Mouse (Mus musculus) forebrain, postnatal 0 days (tissue): Measurements from ENCODE around the gene Zfyve19. TPM values are rescaled to one million over a fixed set of nuclear protein-coding genes. Genes with fewer than 3 reads are reported as not detected.
A peak's percentile ranks its signal among the peaks of the same experiment; 100 is the strongest.

Experiments used
- ATAC-seq: fragments of 200-750 bp; cut with Nextera tagmentation; 2 replicates; pipeline ENCODE4 v1.8.0; 2017; ENCODE audit warnings: mild to moderate bottlenecking, moderate library complexity
- DNase-seq: peaks from one replicate; pipeline ENCODE4 v3.0.0-alpha.2; 2015
- H3K27ac ChIP-seq: fragments of 300-500 bp; sonication (generic); 2 replicates; pipeline ENCODE4 v1.5.1; 2014; ENCODE audit warnings: low read depth, mild to moderate bottlenecking, antibody characterized with exemption, low read length, moderate library complexity, mixed read lengths
- H3K27me3 ChIP-seq: fragments of 300-500 bp; sonication (generic); 2 replicates; pipeline ENCODE4 v1.6.1; 2014; ENCODE audit warnings: mild to moderate bottlenecking, low read length, mixed read lengths; ENCODE audit not compliant: insufficient read depth
- H3K36me3 ChIP-seq: fragments of 300-500 bp; sonication (generic); 2 replicates; pipeline ENCODE4 v1.6.1; 2014; ENCODE audit warnings: mild to moderate bottlenecking, moderate library complexity; ENCODE audit not compliant: insufficient read depth
- H3K4me1 ChIP-seq: fragments of 300-500 bp; sonication (generic); 2 replicates; pipeline ENCODE4 v1.6.1; 2014; ENCODE audit warnings: antibody characterized with exemption; ENCODE audit not compliant: insufficient read depth
- H3K4me2 ChIP-seq: fragments of 300-500 bp; sonication (generic); 2 replicates; pipeline ENCODE4 v1.6.1; 2014; ENCODE audit warnings: low read depth, mild to moderate bottlenecking, moderate library complexity
- H3K4me3 ChIP-seq: fragments of 300-500 bp; sonication (generic); 2 replicates; pipeline ENCODE4 v1.5.1; 2014; ENCODE audit warnings: low read depth, low read length, mixed read lengths
- H3K9ac ChIP-seq: fragments of 300-500 bp; sonication (generic); 2 replicates; pipeline ENCODE4 v1.6.1; 2014; ENCODE audit warnings: mild to moderate bottlenecking
- H3K9me3 ChIP-seq: fragments of 300-500 bp; sonication (generic); 2 replicates; pipeline ENCODE4 v1.6.1; 2016; ENCODE audit warnings: low read length
- CTCF ChIP-seq: sonication (generic); IDR thresholded peaks from 2 replicates; pipeline ENCODE4 v1.5.1; 2016; ENCODE audit warnings: antibody characterized with exemption, control low read depth, low read depth
- WGBS: fragments of 180-500 bp; shearing (Covaris S2); extraction: QIAGEN DNeasy Blood & Tissue Kit; methylation state at CpG from one replicate; pipeline ENCODE4 v1.1.7; 2014; 5-methylcytosine and 5-hydroxymethylcytosine counted together
- polyA plus RNA-seq: library from polyadenylated mRNA; unstranded; fragments of >200 nt; fragmentation: Nextera tagmentation; extraction: Ambion mirVana; gene quantifications from 2 replicates; pipeline ENCODE4 v1.2.1, GENCODE M21; 2015
- total RNA-seq: library from RNA; depleted of rRNA; stranded (reverse); fragments of >200 nt; gene quantifications from 2 replicates; pipeline ENCODE4 v1.2.3, GENCODE M21; 2014

Gene Zfyve19
- total and polyA plus RNA-seq, 2 experiments from 2014 or later = 37.4 to 62.5 TPM

DNA sequence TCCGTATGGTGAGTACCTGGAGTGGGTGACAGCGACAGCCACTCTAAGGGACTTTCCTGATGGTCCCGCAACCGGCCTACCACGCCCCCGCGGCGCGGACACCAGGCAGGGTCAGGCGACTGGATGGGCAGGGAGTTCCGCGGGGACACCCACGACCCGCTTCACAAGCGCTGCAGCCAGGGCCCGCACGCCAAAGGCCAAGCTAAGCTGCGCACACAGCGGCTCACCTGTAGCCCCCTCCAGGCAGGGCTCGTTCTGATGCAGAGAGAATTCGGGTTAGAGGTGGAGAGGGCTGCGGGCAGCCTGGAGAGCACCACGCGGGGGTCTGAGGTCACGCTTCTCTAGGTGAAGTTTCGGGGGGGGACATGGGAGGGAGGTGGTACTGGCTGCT lies 40.6 kb upstream of the Zfyve19 start:
- DNase-seq (no peak), ATAC-seq (peak; percentile 11; the same call in 1 of the 2 replicates)
- Histone ChIP-seq H3K36me3 (peaks cover 11% of the 10 kb centered on the region; the same call in 1 of the 2 replicates), H3K4me1 (no peaks in the 10 kb centered on the region), H3K27me3 (no peaks in the 10 kb centered on the region), H3K4me2 (peak overlapping the region; percentile 100), H3K4me3 (peak overlapping the region; percentile 53), H3K9ac (peak overlapping the region; percentile 14; the same call in 1 of the 2 replicates), H3K27ac (no peak overlapping the region), H3K9me3 (no peaks in the 10 kb centered on the region)
- TF ChIP-seq CTCF = no peak
- WGBS = 5% methylated on average over 26 of the region's 26 CpGs

DNA sequence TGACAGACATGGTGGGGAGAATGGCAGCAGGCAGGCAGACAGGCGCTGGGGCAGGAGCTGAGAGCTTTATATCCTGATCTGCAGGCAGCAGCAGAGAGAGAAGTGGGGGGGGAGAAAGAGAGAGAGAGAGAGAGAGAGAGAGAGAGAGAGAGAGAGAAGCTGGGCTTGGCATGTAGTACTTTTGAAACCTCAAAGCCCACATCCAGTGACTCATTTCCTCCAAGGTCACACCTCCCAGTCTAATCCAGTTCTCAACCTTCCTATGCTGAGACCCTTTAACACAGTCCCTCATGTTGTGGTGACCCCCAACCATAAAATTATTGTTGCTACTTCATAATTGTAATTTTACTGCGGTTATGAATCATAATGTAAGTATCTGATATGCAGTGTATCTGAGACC lies 38.1 kb upstream of the Zfyve19 start:
- no peak for TF ChIP-seq CTCF
- no peak overlapping the region for H3K9ac ChIP-seq
- no peak overlapping the region for H3K27ac ChIP-seq
- DNase-seq (no peak), ATAC-seq (no peak)
- H3K36me3 ChIP-seq = peaks cover 19% of the 10 kb centered on the region
- H3K4me1 ChIP-seq = no peaks in the 10 kb centered on the region
- H3K4me2 ChIP-seq = no peak overlapping the region
- 80% methylated on average over 2 of the region's 2 CpGs for WGBS
- H3K9me3 ChIP-seq = no peaks in the 10 kb centered on the region
- no peaks in the 10 kb centered on the region for H3K27me3 ChIP-seq
- H3K4me3 ChIP-seq = no peak overlapping the region

DNA sequence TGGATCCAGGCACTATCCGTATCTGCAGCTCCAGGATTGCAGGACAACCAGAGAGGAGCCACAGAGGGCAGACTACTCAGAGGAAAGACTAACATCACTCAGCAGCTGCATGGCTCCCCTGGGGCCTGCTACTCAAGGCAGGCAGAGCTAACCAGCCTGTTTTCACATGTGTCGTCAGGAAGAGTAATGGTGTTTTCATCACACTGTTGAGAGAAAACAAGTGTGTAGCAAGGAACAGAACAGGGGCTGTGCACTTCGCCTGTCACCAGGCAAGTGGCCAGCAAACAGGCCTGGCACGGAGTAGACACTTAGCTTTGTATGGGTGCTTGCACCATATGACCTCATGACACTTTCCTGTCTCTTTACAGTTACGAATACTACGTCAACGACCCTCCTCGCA lies 36.8 kb upstream of the Zfyve19 start:
- no peak overlapping the region for H3K4me3 ChIP-seq
- no peak overlapping the region for H3K9ac ChIP-seq
- no peaks in the 10 kb centered on the region for H3K9me3 ChIP-seq
- H3K27ac ChIP-seq = no peak overlapping the region
- H3K4me2 ChIP-seq = no peak overlapping the region
- WGBS = 77% methylated on average over 8 of the region's 8 CpGs
- no peaks in the 10 kb centered on the region for H3K4me1 ChIP-seq
- no peak for DNase-seq
- H3K36me3 ChIP-seq = peaks cover 25% of the 10 kb centered on the region
- TF ChIP-seq CTCF = no peak
- ATAC-seq = no peak
- no peaks in the 10 kb centered on the region for H3K27me3 ChIP-seq

DNA sequence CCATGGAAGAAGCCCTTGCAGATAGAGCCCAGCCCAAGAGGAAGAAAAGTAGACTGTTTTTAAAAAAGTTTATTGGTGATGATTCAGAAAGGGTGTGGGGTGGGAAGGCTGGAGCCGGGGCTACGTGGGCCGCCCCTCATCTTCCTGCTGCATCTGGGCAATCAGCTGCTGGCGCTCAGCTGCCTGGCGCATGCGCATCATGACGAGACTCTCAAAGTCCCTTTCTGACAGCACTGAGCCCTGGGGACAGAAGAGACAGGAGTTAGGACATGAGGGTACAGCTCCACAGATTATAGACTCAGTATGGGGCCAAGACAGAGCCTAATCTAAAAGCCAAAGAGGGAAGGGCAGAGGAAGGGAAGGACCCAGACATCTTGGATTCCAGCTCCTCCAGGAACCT lies 36.0 kb upstream of the Zfyve19 start:
- H3K4me2 ChIP-seq = no peak overlapping the region
- no peaks in the 10 kb centered on the region for H3K4me1 ChIP-seq
- no peaks in the 10 kb centered on the region for H3K9me3 ChIP-seq
- peaks cover 25% of the 10 kb centered on the region for H3K36me3 ChIP-seq
- H3K4me3 ChIP-seq = no peak overlapping the region
- TF ChIP-seq CTCF = no peak
- 85% methylated on average over 7 of the region's 7 CpGs for WGBS
- DNase-seq (no peak), ATAC-seq (no peak)
- H3K9ac ChIP-seq = no peak overlapping the region
- no peak overlapping the region for H3K27ac ChIP-seq
- no peaks in the 10 kb centered on the region for H3K27me3 ChIP-seq

DNA sequence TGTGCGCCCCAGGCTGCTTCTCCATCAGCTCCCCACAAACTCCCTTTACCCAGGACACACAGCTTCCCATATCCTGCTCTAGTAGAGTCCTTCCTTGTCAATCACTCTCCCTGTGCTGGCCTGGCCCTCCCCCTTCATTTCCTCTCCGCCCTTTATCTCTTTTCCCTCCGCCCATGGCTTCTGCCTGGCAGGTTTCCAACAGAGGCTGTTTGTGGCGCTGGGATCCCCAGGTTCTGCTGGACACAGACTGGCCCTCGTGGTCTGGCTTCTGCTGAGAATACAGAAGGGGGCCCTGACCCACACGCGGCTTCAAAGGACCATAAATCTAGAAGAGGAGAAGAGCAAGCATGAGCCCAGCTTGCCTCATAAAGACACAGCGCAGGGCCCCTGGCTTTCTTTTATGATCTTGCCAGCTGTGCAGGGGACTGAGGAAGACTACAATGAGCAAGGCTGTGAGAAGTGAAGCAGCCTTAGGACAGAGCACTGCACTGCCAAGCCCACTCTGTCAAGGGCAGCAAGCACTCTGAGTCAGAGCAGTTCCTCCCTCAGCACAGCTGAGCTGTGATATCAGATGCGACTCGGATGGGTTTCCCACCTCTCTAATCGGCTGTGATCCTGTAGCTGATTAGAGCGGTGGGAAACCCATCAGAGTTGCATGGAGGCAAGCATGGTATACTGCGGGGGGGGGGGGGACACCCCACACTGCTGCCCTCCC lies 35.4 kb upstream of the Zfyve19 start:
- H3K4me3 ChIP-seq = no peak overlapping the region
- H3K4me2 ChIP-seq = no peak overlapping the region
- H3K27me3 ChIP-seq = no peaks in the 10 kb centered on the region
- DNase-seq (no peak), ATAC-seq (peak; percentile 28; the same call in 1 of the 2 replicates)
- no peaks in the 10 kb centered on the region for H3K4me1 ChIP-seq
- H3K27ac ChIP-seq = no peak overlapping the region
- H3K9me3 ChIP-seq = no peaks in the 10 kb centered on the region
- 27% methylated on average over 13 of the region's 13 CpGs for WGBS
- H3K36me3 ChIP-seq = peaks cover 26% of the 10 kb centered on the region
- no peak for TF ChIP-seq CTCF
- H3K9ac ChIP-seq = no peak overlapping the region

DNA sequence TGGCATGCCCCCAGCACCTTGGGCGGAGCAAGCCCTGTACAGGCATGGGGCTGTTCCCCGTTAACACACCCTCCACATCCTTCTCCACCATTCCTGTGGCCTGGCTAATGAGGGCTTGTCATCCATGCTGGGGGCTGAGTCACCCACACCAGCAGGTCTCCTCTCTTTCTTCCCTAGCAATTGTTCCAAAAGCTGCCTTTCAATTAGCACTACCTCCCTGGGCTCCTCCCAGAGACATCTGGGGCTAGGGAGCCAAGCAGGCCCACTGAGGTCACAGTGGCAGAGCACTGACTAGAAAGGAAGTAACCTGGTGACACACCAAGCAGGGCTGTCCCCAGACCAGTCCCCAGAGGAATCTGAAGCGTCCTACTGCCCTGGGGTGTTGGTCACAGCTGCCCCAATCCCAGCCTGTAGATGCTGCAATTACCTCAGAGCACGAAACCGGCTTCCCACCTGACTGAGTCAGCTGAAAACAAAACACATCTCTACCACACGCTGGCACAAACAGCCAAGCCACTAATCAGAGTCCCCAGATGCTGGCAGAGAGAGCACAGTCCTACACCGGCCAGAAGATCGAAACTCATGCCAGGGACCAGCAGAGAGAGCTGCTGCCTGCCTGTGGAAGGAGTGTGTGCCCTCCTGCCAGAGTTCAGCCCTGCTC lies 34.3 kb upstream of the Zfyve19 start, which contains the start of gene Gm14137:
Gene Gm14137 (plus strand): TSS at position 519 of the 661 bp plus-strand sequence.
- H3K4me2 ChIP-seq = no peak within 1 kb of the TSS

DNA sequence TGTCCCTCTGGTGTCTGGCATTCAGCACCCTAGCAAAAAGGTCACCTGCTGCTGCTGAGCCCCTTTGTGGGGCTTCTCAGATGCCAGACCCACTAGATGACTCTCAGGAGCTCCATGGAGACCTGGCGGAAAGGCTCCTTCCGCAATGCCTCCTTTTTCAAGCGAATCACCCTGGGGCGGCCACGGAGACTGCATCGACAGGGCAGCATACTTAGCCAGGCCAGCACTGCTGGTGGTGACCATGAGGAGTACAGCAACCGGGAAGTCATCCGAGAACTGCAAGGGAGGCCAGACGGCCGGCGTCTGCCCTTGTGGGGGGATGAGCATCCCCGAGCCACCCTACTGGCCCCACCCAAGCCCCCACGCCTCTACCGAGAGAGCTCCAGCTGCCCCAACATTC lies 33.6 kb upstream of the Zfyve19 start:
- WGBS = 60% methylated on average over 14 of the region's 14 CpGs
- no peaks in the 10 kb centered on the region for H3K9me3 ChIP-seq
- ATAC-seq = no peak
- H3K4me1 ChIP-seq = no peaks in the 10 kb centered on the region
- H3K4me2 ChIP-seq = no peak overlapping the region
- no peak overlapping the region for H3K4me3 ChIP-seq
- no peak for DNase-seq
- H3K9ac ChIP-seq = no peak overlapping the region
- H3K27me3 ChIP-seq = no peaks in the 10 kb centered on the region
- no peak for TF ChIP-seq CTCF
- no peak overlapping the region for H3K27ac ChIP-seq
- H3K36me3 ChIP-seq = peaks cover 43% of the 10 kb centered on the region

More for the DNA sequence above, 34.3 kb upstream of the Zfyve19 start, which contains the start of gene Gm14137:
- Histone ChIP-seq H3K4me1 (no peaks in the 10 kb centered on the region), H3K36me3 (peaks cover 35% of the 10 kb centered on the region), H3K9me3 (no peaks in the 10 kb centered on the region), H3K27me3 (no peaks in the 10 kb centered on the region), H3K27ac (no peak within 1 kb of the TSS), H3K4me3 (no peak within 1 kb of the TSS), H3K9ac (no peak within 1 kb of the TSS)
- ATAC-seq = peak; percentile 30; the same call in 1 of the 2 replicates
- DNase-seq = no peak
- TF ChIP-seq CTCF = no peak
- WGBS = 35% methylated on average over 8 of the region's 8 CpGs
